Mouse (Mus musculus): ENCODE measurements around the gene Epb41.

- TF ChIP-seq CTCF (IDR thresholded peaks at IDR 0.05) (no peak), POLR2A (IDR thresholded peaks at IDR 0.05; ENCODE audit: insufficient read depth, low read depth, low read length) (no peak), EP300 (IDR thresholded peaks at IDR 0.05; ENCODE audit: insufficient read depth, low read depth, low read length) (no peak)
Observed at GRCm38 (mm10) chr4:131929146-131929545, 146.0 kb downstream of the Epb41 start.

All from heart, adult 2 months (tissue).